Mouse (Mus musculus): ENCODE results near the gene Carhsp1. TPM values are rescaled to one million over a fixed set of nuclear protein-coding genes. Genes with fewer than 3 reads are reported as not detected.

Carhsp1 gene
- polyA plus RNA-seq, 1 experiment = 8.5 TPM

GRCm38 (mm10) chr16:8655108-8655507 lies 16.8 kb downstream of the Carhsp1 start:
- peaks cover 98% of the 10 kb centered on the region for H3K36me3 ChIP-seq (replicated peaks; ENCODE audit: low read length)
- no peak overlapping the region for H3K4me3 ChIP-seq (replicated peaks)
- H3K4me1 ChIP-seq = peaks cover 54% of the 10 kb centered on the region
- H3K9me3 ChIP-seq = no peaks in the 10 kb centered on the region
- no peaks in the 10 kb centered on the region for H3K27me3 ChIP-seq (replicated peaks)
- TF ChIP-seq FLI1 (IDR thresholded peaks at IDR 0.05; ENCODE audit: low read length) (no peak), GATA1 (IDR thresholded peaks at IDR 0.05; ENCODE audit: borderline replicate concordance, low read length) (no peak)

DNA sequence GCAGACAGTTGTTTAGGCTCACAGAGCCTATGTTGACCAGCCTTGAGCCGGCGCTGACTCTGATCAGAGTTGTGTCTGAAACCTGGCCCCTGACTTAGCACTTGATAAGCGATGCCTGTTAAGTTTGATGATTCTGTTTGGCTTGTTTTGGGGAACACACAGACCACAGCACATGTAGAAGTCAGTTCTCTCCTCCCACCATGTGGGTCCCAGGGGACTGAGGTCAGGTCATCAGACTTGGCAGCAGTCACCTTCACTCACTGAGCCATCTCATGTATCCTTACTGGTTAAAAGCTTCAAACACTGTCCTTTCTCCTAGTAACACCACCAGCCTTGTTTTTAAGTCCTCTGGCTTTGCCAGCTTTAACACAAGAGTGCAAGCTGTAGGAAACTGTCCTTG lies 21.9 kb downstream of the Carhsp1 start:
- no peak overlapping the region for H3K4me3 ChIP-seq (replicated peaks)
- TF ChIP-seq GATA1 (IDR thresholded peaks at IDR 0.05; ENCODE audit: borderline replicate concordance, low read length) (no peak), FLI1 (IDR thresholded peaks at IDR 0.05; ENCODE audit: low read length) (no peak)
- peaks cover 99% of the 10 kb centered on the region for H3K36me3 ChIP-seq (replicated peaks; ENCODE audit: low read length)
- H3K4me1 ChIP-seq = peaks cover 26% of the 10 kb centered on the region
- H3K27me3 ChIP-seq (replicated peaks) = no peaks in the 10 kb centered on the region
- H3K9me3 ChIP-seq = no peaks in the 10 kb centered on the region

- TF ChIP-seq FLI1 (IDR thresholded peaks at IDR 0.05; ENCODE audit: low read length) (no peak), GATA1 (IDR thresholded peaks at IDR 0.05; ENCODE audit: borderline replicate concordance, low read length) (no peak)
- H3K27me3 ChIP-seq (replicated peaks) = no peaks in the 10 kb centered on the region
These were observed 26.4 kb downstream of the Carhsp1 start for GRCm38 (mm10) chr16:8645546-8645945.

DNA sequence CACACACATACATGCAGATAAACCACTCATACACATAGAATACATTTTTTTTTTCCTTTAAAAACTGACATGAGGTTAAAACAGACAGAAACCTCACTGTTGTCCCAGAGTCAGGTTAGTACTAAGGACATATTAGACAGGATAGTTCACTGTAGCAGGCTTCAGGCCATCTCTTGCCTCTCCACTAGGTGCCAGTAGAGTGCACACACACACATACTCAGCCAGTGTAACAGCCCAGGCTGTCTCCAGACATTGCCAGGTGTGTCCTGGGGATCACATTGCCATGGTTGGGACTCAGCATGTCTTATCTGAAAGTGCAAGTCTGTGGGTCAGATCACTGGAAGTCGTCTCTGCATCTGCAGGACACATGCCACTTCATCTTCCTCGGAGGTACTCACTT lies 28.1 kb downstream of the Carhsp1 start:
- peaks cover 47% of the 10 kb centered on the region for H3K4me1 ChIP-seq

More at GRCm38 (mm10) chr16:8645546-8645945, 26.4 kb downstream of the Carhsp1 start:
- Histone ChIP-seq H3K4me1 (peaks cover 34% of the 10 kb centered on the region), H3K9me3 (no peaks in the 10 kb centered on the region), H3K36me3 (replicated peaks; ENCODE audit: low read length) (peaks cover 99% of the 10 kb centered on the region), H3K4me3 (replicated peaks) (no peak overlapping the region)

DNA sequence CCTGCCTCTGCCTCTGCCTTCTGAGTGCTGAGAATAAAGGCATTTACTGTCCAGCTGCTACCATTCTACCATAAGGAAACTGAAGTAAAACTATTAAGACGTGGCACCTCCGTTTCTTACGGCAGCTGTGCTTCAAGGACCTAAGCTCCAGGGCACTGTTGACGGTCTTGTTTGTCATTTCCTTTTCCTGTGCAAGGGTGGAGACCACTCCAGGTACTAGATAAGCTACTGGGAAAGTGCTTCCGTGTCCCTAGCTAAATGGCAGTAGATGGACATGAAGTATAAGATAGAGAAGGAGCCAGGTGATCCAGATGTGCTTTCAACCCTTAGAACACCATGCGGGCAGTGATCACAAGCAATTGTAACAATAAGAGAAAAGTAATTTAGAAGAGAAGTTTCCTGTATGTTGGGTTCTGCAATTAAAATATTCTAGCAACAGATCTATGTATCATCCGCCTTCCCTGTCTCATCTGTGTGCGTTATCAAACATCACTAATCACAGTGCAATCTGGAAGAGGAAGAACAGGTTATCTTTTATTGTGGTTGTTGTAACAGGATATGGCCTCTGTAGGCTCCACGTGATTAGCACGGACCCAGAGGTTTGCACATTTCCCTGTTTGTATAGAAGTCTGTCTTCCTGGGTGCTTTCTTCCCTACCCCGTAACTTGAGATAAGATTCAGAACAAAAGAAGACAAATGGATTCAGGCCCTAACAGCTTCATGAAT lies 32.3 kb downstream of the Carhsp1 start:
- Histone ChIP-seq H3K36me3 (replicated peaks; ENCODE audit: low read length) (peaks cover 65% of the 10 kb centered on the region), H3K27me3 (replicated peaks) (no peaks in the 10 kb centered on the region), H3K4me1 (peaks cover 63% of the 10 kb centered on the region), H3K4me3 (replicated peaks) (peak overlapping the region; percentile 70), H3K9me3 (no peaks in the 10 kb centered on the region)
- TF ChIP-seq GATA1 (IDR thresholded peaks at IDR 0.05; ENCODE audit: borderline replicate concordance, low read length) (no peak), FLI1 (IDR thresholded peaks at IDR 0.05; ENCODE audit: low read length) (no peak)

More for the DNA sequence above, 28.1 kb downstream of the Carhsp1 start:
- TF ChIP-seq FLI1 (IDR thresholded peaks at IDR 0.05; ENCODE audit: low read length) = no peak
- no peak for TF ChIP-seq GATA1 (IDR thresholded peaks at IDR 0.05; ENCODE audit: borderline replicate concordance, low read length)
- Histone ChIP-seq H3K36me3 (replicated peaks; ENCODE audit: low read length) (peaks cover 92% of the 10 kb centered on the region), H3K9me3 (no peaks in the 10 kb centered on the region), H3K27me3 (replicated peaks) (no peaks in the 10 kb centered on the region), H3K4me3 (replicated peaks) (no peak overlapping the region)

DNA sequence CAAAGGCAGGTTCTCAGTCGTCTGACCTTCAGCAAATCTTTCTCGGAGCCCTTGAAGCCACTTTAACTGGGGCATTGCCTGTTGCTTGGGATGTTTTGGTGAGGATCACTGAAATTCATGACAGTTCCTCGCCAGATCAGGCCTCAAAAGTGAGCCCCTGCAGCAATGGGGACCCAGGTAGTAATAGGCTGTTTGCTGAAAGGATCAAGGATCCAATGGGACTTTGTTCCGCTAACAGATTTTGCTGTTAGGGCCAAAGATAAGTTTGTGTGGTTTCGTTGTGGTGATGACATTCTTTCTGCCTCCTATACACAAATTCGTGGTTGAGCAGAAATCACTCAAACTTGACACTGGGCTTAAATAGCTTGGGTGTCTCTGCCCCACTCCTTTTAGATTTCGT lies 33.8 kb downstream of the Carhsp1 start:
- Histone ChIP-seq H3K36me3 (replicated peaks; ENCODE audit: low read length) (peaks cover 64% of the 10 kb centered on the region), H3K4me1 (peaks cover 77% of the 10 kb centered on the region), H3K27me3 (replicated peaks) (no peaks in the 10 kb centered on the region), H3K4me3 (replicated peaks) (peak overlapping the region; percentile 92), H3K9me3 (no peaks in the 10 kb centered on the region)
- TF ChIP-seq GATA1 (IDR thresholded peaks at IDR 0.05; ENCODE audit: borderline replicate concordance, low read length) (no peak), FLI1 (IDR thresholded peaks at IDR 0.05; ENCODE audit: low read length) (no peak)

DNA sequence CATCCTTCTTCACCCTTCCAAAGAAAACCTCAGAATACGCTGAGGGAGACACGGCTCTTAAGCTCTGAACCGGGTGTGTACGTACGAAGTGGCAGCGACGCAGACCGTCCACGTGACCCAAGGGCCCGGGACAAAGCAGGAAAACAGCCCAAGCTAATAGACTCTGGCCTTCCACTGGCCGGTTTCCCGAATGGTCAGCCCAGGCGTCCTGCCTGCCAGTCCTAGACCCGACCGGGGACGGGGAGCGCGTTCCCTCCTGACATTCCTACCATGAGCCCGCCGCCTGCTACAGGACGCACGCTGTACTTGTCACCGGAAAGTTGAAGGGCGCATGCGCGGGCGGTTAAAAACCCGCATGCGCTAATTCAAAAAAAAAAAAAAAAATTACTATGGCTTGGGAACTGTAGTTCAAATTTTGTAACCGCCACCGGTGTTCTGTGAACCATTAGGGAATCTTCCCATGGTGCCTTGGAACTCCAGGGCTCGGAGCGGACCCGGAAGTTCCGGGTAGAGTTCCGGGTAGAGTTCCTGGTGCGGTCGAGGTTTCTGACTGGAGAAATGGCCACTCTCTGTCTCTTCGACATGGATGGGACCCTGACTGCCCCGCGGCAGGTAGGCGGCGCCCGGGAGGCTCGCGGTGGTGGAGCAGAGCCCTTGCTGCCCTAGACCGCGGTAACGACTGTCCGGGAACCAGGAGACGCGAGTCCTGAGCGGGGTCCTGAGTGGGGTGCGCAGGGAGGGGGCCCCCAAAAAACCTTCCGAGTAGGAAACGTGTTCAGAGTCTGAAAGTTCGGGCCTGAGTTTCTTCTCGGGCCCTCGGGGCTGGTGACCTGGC lies 34.5 kb downstream of the Carhsp1 start, which contains the start of the genes Pmm2 and Tmem186:
TSS of gene Pmm2 (plus strand) at position 458 of the 835 bp plus-strand sequence.
TSS of gene Tmem186 (minus strand) at position 496 of the 835 bp plus-strand sequence.
- Histone ChIP-seq H3K4me3 (replicated peaks) (peak within 1 kb of the TSS; percentile 92), H3K4me1 (peaks cover 78% of the 10 kb centered on the region), H3K27me3 (replicated peaks) (no peaks in the 10 kb centered on the region), H3K36me3 (replicated peaks; ENCODE audit: low read length) (peaks cover 64% of the 10 kb centered on the region), H3K9me3 (no peaks in the 10 kb centered on the region)
- TF ChIP-seq GATA1 (IDR thresholded peaks at IDR 0.05; ENCODE audit: borderline replicate concordance, low read length) (no peak), FLI1 (IDR thresholded peaks at IDR 0.05; ENCODE audit: low read length) (no peak)

GRCm38 (mm10) chr16:8636867-8637216 lies 35.1 kb downstream of the Carhsp1 start:
- Histone ChIP-seq H3K4me1 (peaks cover 78% of the 10 kb centered on the region), H3K27me3 (replicated peaks) (no peaks in the 10 kb centered on the region), H3K36me3 (replicated peaks; ENCODE audit: low read length) (peaks cover 65% of the 10 kb centered on the region), H3K9me3 (no peaks in the 10 kb centered on the region), H3K4me3 (replicated peaks) (peak overlapping the region; percentile 92)
- no peak for TF ChIP-seq FLI1 (IDR thresholded peaks at IDR 0.05; ENCODE audit: low read length)
- TF ChIP-seq GATA1 (IDR thresholded peaks at IDR 0.05; ENCODE audit: borderline replicate concordance, low read length) = no peak

GRCm38 (mm10) chr16:8631428-8631827 lies 40.5 kb downstream of the Carhsp1 start:
- H3K36me3 ChIP-seq (replicated peaks; ENCODE audit: low read length) = peaks cover 58% of the 10 kb centered on the region
- no peaks in the 10 kb centered on the region for H3K9me3 ChIP-seq
- H3K4me1 ChIP-seq = peaks cover 65% of the 10 kb centered on the region
- no peak overlapping the region for H3K4me3 ChIP-seq (replicated peaks)
- TF ChIP-seq FLI1 (IDR thresholded peaks at IDR 0.05; ENCODE audit: low read length) (no peak), GATA1 (IDR thresholded peaks at IDR 0.05; ENCODE audit: borderline replicate concordance, low read length) (no peak)
- H3K27me3 ChIP-seq (replicated peaks) = no peaks in the 10 kb centered on the region

- H3K4me1 ChIP-seq = peaks cover 59% of the 10 kb centered on the region
- peaks cover 51% of the 10 kb centered on the region for H3K36me3 ChIP-seq (replicated peaks; ENCODE audit: low read length)
- TF ChIP-seq GATA1 (IDR thresholded peaks at IDR 0.05; ENCODE audit: borderline replicate concordance, low read length) (no peak), FLI1 (IDR thresholded peaks at IDR 0.05; ENCODE audit: low read length) (no peak)
- no peaks in the 10 kb centered on the region for H3K9me3 ChIP-seq
- H3K4me3 ChIP-seq (replicated peaks) = no peak overlapping the region
- H3K27me3 ChIP-seq (replicated peaks) = no peaks in the 10 kb centered on the region
These were observed 41.5 kb downstream of the Carhsp1 start for GRCm38 (mm10) chr16:8630419-8630818.

Data from megakaryocyte, embryonic 14.5 days (primary cell).